Mouse (Mus musculus) hindlimb bud, embryonic 11.5 days (tissue): ENCODE measurements around the gene Ltbp4.

ENCODE experiments used
- DNase-seq: peaks from one replicate; pipeline ENCODE4 v3.0.0-alpha.2; 2012; ENCODE audit warnings: low read depth, low spot score; ENCODE audit errors: extremely low spot score

The Ltbp4 gene

DNA sequence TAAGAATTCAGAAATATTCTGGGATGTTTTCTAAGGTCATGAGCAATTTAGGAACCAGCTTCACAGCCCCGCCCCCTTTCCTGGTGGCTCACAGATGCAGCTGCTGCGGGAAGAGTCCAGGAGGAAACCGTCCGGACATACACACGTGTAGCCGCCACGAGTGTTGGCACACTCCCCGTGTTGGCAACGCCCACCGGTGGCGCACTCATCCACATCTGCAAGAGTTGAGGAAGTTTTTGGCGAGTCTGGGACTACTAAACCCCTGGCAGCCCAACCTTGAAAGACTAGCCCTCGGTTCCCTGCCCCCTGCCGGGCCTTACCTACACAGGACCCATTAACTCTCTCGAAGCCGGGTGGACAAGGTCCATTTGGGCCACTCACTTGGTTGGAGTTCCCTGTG lies 8.8 kb downstream of the Ltbp4 start:
- no peak for DNase-seq

DNA sequence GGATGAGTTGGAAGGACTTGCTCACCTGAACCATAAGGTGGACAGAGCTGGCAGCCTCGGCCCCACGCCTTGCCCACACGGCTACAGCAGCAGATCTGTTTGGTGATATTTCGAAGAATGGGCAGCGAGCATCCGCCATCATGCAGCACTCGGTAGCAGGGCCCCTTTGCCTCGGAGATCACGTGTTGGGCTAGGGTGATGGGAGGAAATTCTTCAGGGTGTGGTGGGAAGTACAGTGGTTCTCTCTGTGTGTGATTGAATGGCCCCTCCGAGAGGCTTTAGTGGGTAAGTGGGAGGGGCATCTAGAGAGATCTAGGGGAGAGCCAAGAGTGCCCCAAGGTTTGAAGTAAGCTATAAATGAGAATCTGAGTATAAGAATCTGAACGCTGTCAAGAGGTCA lies 9.3 kb downstream of the Ltbp4 start:
- DNase-seq, result no peak

DNA sequence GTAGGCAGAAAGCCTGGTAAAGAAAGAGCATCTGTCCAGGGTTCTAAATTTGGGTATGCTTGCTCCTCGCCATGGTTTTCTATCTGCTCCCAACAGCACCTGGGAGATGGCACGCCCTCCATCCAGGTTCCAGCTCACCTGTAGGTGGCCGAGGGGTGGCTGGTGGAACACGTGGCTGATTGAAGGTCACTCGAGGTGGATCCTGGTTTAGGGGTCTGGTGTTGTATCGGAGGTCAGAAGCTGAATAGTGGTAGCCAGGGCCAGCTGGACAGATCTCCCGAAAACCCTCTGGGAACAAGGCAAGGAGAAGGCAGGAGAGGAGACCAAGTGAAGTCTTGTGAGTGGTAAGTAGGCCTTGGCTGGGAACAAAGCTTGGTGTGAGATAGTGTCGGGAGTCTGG lies 10.0 kb downstream of the Ltbp4 start:
- no peak for DNase-seq

DNA sequence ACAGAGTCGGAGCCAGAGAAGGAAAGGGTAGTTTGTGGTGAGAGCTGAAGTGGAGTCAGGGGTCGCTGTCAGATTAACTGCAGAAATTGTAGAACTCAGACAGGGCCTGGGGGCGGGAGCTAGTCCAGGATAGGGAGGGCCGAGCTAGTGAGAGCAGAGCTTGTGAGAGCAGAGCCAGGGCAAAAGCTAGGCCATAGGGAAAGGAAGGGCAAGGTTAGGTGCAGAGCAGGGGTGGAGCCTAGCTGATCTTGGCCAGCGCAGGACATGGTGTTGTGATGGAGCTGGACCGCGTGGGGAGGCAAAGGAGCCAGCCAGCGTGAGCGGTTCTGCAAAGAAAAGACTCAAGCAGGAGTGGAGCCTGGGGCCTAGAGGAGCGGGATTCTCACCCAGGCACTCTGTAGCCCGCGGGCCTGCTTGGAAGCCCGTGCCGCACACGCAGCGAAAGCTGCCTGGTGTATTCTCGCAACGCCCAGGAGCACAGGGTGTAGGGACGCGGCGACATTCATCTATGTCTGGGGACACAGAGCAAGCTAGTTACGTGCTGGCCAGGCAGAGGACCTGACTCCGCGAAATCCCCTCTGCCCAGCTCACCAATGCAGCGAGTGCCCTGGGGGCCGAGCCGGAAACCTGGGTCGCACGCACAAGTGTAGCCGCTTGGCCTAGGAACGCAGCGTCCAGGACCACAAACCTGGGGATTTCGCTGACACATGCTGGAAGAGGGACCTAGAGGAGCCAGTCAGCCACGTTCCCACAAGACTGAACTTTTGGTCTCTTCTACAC lies 11.2 kb downstream of the Ltbp4 start:
- no peak for DNase-seq

DNA sequence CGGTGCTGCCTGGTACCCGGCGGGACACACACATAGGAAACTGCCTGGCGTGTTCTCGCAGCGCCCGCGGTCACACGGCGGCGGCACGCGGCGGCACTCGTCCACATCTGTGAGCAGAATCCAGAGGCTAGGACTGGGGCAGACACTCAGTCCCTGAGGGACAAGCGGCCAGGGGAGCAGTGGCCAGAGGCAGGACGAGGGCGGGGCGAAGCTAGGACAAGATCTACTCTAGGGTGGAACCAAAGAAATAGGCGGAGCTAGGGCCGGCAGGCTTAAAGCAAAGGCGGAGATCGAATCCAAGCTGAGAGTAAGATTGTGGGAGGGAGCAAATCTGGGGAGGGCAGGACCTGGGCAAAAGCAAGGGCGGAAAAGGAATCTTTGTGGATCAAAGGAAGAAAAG lies 11.8 kb downstream of the Ltbp4 start:
- peak; percentile 41 for DNase-seq

DNA sequence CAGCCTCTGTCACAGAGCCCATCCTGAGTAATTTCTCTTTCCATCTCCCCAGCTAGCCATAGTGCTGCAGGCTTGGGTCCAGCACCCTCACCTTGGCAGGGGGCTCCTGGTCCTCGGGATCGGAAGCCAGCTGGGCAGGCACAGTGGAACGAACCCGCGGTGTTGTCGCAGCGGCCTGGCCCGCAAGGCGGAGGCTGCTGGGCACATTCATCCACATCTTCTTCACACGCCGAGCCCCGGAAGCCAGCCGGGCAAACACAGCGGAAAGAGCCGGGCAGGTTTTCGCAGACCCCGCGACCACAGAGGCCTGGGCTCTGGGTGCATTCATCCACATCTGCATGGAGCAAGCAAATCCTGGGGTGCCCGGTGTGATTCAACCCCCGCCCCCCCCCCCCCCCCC lies 12.6 kb downstream of the Ltbp4 start:
- no peak for DNase-seq

DNA sequence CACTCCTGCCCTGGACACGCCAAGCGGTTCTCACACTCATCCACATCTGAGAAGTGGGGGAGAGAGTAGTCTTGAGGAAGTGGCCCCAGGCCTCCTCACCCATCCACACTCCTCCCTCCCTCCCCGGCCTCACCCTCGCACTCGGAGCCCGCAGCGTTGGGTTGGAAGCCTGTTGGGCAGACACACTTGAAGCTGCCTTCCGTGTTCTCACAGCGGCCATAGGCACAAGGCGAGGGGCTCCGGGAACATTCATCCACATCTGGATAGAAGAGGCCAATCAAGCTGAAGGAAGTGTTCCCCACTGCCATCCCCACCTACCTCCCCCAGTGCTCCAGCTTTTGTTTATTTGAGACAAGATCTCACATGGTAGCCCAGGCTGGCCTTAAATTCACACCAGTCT lies 13.3 kb downstream of the Ltbp4 start:
- no peak for DNase-seq

DNA sequence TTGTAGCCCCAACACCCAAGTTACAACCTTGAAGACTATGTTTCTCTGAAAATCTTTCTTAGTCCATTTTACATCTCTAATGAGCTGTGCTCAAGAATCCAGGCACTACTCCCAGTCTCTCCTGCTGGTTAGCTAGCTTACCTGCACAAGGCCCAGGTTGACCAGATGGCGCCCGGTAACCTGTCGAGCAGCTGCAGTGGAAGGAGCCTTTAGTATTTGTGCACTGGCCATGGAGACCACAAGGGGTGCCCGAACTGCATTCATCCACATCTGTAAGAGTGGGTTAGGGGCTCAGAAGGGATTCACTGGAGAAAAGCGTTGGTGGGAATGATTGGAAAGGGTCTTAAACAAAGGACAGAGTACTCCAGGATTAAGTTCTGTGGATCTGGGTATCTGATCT lies 14.5 kb downstream of the Ltbp4 start:
- DNase-seq, result no peak

DNA sequence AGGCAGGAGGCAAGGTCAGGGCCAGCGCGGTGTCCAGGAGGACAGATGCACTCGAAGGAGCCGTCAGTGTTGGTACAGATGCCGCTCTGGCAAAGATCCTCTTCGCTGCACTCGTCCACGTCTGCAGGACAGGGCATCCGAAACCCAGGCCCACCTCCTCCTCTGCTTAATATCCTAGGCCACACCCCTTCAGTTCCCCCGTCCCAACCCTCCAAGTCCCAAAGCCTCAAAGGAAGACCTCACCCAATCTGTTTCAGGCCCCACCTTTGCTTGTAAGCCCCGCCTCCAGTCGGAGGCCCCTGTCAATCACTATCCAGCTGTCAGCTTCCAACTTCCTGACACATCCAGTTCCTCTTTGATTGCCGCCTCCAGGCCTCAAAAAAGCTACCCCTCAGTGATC lies 15.2 kb downstream of the Ltbp4 start:
- no peak for DNase-seq

DNA sequence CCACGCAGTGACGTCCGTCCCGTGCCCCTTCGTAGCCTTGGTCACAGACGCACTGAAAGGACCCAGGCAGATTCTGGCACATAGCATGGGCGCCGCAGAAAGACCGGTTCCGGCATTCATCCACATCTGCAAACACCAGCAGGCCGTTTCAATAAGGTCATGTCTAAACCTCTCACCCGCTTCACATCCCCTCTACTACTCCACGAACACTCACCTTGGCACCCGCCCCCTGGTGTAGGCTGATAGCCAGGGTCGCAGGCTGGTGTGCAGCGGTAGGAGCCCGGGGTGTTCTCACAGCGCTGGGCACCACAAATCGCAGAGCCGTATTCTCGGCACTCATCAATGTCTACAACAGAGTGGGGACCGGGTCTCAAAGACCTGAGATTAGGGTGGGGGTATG lies 18.1 kb downstream of the Ltbp4 start:
- DNase-seq, result no peak

DNA sequence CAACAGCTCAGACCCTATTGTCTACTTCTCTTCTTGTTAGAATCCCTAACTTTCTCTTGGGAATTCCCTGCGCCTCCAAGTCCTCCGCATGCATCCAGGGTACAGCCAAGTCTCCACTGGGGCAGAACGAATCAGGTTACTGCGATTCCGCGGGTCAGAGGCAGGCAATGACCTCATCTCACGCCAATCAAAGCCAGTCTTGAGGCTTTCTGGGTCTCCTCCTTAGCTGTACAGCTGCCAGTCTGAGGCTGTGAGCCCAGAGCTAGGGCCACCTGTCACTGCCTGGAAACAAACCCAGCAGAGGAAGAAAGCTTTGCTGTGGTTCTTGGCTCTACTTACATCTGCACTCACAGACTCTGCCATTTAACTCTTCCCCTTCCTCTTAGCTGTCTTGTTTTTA lies 21.5 kb downstream of the Ltbp4 start:
- no peak for DNase-seq

DNA sequence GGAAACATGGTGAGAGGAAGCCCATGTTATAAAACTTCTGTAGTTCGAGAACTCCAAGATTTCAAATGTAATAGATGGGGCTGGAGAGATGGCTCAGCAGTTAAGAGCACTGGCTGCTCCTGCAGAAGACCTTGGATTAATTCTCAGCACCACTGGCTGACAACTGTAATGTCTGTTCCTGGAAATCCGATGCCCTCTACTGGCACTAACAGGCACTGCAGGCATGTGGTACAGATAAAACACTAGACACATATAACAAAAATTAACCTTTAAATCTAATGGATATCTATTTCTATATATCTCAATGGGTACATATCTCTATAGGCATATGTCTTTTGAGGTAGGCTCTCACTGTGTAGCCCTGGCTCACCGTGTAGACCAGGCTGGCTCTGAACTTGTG lies 23.1 kb downstream of the Ltbp4 start:
- DNase-seq, result no peak

DNA sequence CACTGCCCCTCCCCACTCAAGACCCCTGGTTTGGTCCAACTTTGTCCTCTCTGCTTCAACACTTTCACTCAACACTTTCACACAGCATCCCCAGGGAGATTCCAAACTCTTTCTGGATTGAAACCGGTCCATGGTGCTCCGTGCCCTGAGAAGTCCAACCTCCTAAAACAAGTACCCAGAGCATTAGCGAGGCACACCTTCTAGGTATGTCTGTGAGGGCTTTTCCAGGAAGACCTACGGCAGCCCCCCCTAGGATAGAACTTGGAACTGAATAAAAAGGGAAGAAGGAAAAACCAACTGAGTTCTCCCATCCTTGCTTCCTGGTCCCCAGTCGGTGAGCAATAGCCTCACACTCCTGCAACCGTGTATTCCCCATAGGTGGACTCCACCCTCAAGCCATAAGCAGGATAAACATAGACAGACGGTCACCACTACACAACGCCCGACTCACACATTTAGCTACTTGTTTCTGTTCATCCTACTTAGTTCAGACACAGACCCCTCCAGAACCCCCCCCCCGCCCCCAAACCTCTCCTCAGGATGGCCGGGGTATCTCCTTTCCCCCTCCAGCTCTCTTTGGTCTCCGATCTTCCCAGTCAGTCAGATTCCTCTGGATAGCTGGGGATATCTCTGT lies 25.7 kb downstream of the Ltbp4 start:
- no peak for DNase-seq

DNA sequence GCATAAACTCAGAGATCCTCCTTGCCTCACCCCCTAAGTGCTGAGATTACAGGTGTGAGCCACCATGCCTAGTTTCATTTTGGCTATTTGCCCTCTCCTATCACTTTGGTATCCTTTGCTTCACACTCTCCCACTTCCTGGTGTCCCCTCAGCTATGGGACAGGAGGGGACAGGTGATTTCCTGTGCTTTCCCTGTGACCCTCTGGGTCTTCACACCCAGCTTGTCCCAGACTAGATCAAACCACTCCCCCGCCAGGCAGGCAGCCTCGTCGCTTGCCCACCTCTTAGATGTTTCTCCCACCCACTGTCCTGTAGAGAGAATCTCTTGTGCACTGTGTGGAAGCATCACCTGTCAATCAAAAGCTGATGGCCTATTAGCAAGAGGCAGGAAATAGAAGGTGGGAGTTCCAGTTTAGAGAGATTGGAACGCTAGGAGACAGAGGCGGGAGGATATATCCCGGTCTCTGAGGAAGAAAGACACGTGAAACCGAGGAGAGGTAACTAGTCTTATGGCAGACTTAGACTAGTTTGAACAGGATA lies 26.4 kb downstream of the Ltbp4 start:
- no peak for DNase-seq

DNA sequence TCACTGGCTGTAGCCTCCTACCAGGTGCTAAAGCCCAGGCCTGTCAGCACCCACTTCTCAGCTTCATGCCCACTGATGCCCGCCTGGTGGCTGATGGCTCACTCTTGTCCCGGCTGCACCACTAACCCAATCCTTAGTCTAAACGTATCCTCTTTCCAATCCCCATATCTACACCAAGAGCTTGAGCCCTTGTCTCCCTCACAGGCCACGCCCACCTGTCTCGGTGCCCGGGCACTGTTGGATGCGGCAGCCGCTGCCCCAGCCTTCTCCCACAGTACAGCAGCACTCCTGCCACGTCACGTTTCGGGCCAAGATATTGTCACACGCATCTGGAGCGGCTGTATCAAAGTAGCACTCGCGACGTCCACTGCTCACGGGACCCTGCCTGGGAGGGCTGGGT lies 27.2 kb downstream of the Ltbp4 start:
- DNase-seq, result no peak

DNA sequence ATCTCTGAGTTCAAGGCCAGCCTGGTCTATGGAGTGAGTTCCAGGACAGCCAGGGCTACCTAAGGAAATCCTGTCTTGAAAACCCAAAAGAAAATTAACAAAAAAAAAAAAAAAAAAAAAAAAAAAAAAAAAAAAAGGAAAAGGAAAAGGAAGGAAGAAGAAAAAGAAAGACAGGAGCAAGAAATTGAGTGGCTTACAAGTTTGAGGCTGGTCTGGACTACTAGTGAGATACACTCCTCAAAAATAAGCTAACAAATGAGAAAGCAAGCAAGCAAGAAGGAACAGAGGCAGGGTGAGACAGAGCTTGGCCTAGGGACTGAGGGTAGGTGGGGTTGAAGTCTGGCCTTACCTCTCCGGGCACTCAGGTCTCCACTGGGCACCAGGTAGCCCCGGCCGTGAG lies 27.7 kb downstream of the Ltbp4 start:
- no peak for DNase-seq

DNA sequence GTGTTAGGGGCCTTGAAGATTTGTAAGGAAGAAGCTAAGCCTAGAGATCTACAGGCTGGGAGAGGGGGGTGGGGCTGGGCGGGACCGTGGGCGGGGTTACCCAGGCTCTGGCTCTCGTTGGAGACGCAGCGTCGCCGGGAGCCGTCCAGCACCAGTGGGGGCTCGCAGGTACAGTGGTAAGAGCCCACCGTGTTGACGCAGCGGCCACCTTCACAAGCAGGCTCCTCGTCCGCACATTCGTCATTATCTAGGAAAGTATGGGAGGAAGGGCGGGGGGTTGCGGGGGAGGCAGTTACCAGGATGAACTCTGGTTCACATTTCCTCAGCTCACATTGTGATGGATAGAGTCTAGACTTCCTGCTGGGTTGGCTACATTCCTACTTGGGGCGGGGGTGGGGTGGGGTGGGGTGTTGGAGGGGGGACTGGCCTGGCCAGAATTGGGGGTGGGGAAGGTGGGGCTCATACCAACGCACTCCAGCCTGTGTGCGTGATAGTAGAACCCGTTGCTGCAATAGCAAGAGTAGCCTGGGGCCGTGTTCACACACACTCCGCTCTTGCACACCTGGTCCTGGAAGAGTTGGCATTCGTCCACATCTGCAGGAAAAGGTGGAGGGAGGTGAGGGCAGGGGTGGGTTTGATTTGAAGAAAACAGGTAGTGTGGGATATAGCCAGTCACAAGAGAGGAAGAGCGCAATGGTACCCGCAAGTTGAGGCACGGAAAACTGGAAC lies 28.5 kb downstream of the Ltbp4 start:
- no peak for DNase-seq

DNA sequence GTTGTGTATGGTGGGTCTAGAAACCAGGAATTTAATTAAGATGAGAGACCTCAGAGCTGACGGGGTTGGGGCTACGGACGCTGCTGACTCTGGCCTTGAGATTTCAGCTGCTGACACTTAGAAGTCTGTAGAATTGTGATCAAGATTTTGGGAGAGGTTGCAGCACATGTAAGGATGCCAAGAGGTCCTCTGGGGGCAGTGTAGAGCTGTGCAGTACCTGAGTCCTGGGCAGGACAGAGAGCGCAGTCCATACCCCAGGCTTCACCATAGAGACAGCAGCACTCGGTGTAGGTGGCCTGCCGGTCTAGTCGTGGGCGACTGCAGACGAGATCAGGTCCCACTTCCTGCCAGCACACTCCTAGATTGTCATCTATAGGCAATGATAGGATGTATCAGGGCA lies 29.9 kb downstream of the Ltbp4 start:
- DNase-seq, result no peak

DNA sequence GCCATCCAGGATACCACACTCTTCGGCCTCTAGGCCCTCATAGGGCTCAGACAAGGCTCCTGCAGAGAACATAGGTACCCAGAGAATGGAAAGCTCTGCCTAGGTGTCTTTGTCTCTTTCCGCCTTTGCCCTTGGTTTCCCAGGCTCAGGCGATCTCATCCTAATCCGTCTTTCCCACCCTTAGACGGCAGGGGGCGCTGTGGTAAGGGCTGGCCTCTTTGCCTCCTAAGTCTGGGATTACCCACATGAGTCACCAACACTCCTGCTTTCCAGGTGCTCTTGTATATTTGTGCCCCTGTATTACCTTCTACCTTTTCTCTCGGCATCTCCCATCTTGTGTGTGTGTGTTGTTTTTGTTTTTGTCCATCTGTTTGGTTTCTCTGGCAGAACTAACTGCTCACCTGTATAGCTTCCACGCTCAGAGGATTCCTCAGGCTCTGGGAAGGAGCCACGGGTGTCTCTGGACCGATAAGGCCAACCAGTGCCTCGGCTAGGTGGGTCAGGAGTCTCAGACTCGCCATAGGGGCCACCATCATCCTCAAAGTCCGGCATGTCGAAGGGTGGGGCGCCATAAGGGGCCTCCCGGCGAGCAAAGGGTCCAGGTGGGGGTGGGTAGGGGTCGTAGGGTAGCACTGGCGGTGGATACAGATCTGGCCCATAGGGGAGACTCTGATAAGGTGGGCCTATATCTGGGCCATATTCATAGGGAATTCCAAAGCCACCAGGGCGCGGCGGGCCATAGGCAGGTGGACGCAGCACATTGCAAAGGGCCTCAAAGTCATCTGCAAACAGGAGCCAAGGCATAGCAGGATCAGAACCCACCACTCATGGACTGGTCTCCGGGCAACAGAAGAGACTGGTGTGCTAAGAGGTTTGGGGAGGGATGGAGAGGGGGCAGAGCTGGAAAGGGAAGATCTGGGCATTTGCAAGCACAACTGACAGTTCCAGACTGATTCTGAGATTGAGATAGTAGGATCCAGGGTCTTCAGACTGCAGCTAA lies 31.0 kb downstream of the Ltbp4 start:
- DNase-seq, result no peak

DNA sequence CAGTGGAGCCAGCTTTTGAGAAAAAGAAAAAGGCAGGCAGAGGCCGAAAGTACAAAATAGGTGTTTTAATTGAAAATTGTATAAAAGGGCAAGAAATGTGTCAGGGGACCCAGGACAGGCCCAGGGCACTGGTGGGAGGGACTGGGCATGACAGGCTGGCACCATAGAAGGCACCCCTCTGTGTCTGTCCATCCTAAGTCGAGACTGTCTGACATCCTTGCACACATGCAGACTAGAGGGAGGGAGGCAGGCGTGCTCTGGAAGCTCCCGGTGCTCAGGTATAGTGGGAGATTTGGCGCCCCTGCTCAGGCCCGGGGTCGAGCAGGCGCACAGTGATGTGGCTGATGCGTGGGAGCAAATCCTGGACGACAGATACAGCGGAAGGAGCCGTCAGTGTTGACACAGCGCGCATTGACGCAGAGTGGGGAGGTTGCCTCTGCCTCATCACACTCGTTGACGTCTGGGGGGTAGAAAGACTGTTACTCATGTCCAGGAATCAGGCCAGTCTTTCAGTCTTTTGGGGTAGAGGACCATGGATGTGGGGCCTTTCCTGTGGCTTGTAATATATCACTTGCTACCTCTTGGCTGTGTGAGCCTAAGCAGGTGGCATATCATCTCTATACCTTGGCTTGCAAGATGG lies 32.3 kb downstream of the Ltbp4 start:
- no peak for DNase-seq
